Mouse (Mus musculus) thymus, adult 2 months (tissue): Measurements from ENCODE around the gene Zfp600.
"Not testable (repeated sequence)": the region's sequence is repeated elsewhere in the genome, so short reads cannot be mapped to it uniquely, and the experiment has no call there.

ENCODE experiments used
- CTCF ChIP-seq: fragments of 200-500 bp; IDR thresholded peaks from 2 replicates; pipeline ENCODE4 v1.5.1; 2012; ENCODE audit warnings: mild to moderate bottlenecking, control low read depth, low read length, moderate library complexity, borderline replicate concordance; ENCODE audit not compliant: control insufficient read depth, poor library complexity, insufficient read depth; ENCODE audit errors: extremely low read depth
- POLR2A ChIP-seq: fragments of 200-500 bp; IDR thresholded peaks from 2 replicates; pipeline ENCODE4 v1.6.1; 2012; ENCODE audit warnings: mild to moderate bottlenecking, low read length, control low read depth, moderate library complexity; ENCODE audit not compliant: control insufficient read depth, poor library complexity, insufficient read depth; ENCODE audit errors: extremely low read depth

- TF ChIP-seq POLR2A, CTCF: not testable (repeated sequence)
Observed at GRCm38 (mm10) chr4:146167202-146167832, 10.7 kb downstream of the Zfp600 start.
